Mouse (Mus musculus) lung, postnatal 25 days (tissue): ENCODE data around the gene Prkca.

Experiments used
- DNase-seq: peaks from one replicate; pipeline ENCODE4 v3.0.0; 2022; ENCODE audit warnings: low spot score

Prkca gene

DNA sequence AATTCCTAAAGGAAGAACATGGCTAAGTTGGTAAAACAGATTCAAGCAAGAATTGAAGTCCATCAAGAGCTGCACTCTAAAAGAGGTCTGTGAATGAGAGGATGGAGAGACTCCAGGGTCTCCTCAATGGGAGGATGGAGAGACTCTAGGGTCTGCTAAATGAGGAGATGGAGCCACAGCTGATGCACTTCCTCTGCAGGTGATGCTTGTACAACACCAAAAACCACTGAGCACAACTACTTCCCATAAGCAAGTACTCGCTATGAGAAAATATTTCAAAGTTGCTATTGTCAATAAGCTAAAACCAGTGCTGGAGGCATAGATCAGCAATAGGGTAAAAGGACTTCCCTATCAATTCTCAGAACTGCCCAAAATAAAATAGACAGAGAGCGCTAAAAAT, 137.1 kb downstream of the Prkca start:
- DNase-seq: no peak

DNA sequence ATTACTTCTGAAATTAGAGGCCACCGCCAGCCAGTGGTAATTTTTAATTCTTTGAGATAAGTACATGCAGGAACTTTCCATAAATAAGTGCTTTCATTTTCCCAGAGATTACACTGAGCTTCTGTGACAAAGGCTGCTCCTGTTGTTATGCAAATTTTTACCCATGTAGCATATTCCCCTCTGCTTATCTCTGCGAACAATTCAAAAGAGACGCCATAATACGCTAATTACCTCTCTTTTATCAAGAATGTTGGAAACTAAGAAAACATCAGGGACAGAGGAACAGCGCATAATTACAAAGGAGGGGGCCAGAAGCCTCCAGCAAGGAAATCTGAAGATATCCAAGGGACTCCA, 138.9 kb downstream of the Prkca start:
- no peak for DNase-seq

DNA sequence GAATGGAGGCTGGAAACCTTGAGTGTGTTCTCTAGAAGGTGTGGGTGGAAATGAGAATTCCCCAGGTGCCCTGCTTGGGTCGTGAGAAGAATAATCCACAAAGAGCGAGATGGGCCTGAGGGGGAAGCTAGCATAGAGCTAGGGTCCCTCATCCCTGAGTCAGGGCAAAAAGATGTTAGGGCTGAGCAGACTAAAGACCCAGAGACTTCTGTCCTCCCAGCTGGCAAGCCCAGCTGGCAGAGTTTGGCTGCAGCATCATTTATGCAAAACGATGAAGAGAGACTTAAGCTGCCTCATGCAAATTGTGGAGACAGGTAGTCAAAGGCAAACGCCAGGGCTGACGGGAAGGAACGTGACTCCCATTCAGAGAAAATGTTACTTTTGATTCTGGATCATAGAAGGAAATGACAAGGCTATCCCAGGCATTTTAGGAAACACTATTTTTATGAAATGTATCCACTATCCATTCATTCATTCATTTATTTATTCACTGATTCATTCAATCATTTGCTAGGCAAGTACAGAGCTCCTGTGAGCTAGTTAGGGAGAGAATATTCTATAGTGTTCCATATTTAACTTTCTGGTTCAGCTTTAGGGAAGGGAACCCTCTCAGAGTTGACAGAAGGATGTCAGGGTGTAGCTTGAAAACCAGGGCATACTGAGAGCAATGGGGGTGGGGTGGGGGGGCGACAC, 139.4 kb downstream of the Prkca start:
- no peak for DNase-seq

DNA sequence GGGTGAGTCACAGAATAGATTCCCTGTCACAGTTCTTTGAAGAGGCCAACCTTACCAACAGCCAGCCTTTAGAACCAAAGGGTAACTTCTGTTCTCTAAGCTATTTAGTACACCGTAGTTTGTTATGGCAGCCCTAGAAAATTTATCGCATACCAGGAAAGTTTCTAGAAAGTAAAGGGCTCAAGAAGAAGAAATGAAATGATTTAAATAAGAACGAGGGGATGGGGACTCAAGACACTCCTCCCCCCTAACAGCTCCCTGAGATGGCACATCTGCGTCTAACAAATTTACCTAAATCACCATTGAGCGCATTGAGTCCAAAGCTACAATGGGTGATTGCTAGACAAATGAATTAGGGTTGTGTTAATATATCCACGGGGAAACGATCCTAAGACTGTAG, 140.9 kb downstream of the Prkca start:
- no peak for DNase-seq

DNA sequence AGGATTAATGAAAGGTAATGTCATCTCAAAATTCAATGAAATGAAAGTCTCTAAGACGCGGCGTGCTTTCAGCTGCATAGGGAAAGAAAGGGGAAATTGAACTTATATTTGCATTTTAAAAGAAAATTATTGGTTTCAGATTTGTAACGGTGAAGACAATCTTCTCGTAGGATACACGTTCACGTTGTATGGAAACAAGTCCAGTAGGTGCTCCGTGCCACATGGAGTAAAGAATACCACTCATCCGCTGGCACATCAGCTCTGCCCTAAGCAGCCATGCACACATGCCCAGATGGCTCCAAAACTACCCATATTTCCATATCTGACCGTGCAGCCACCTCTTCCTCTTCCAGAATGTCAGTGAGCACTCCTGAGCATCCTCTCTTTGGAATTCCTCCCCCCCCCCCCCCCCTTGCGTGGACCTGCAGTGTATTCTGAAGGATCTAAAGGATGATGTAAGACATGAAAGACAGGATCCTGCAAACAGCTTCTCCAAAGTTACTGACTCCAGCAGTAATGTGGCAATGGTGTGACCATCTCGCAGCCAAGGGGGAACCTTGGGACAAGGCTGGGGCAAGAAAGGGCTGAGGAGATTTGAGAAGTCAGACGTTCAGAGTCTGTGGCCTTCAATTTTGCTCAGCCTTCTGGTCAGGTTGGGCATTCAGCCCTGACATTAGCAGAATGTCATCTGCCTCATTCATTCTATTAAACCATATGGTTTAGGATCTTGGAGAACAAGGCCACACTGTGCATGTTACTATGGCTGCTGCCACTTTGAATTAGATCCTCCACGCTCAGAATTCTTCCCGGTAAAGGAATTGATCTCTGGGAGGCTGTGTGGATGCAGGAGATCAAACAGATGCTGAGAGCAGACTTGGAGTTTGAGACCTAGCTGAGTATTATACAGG, 142.8 kb downstream of the Prkca start:
- no peak for DNase-seq

DNA sequence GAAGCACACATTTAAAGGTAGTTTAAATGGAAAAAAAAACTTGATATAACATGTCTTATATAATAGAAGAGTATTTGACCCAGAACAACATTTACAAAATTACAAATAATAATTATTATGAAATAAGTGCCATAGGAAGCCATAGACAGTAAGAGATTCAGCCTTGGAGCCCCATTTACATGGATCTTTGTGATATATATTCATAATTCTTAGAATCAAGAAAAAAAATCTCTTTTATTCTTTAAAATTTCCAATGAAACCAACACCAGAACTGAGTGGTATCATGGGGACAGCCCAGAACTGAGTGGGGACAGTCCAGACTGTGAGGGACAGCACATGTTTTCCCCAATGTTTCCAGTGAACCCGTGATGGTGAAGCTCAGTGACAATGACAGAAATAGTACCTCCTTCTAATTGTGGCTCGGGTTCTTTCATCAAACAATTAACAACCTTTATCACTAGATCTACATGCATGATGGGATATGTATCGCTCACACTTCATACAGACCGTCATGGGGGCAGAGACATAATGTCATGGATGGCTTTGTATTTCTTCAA, 144.2 kb downstream of the Prkca start:
- DNase-seq: no peak

DNA sequence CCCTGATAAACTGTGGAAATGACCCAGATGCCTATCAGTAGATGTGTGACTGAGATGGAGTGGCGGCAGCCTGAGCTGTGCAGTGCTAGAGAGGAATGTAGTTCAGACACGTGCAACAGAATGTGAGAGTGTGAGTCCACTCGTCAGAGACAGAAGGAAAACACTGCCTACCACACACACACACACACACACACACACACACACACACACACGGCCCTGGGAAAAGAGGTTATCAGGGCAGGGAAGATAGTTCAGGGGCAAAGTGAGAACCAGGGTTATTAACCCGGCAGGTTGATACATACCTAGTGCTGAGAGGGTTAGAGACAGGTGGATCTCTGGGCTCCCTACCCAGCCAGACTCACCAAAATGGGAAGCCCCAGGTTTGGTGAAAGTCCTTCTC, 145.1 kb downstream of the Prkca start:
- DNase-seq: no peak

DNA sequence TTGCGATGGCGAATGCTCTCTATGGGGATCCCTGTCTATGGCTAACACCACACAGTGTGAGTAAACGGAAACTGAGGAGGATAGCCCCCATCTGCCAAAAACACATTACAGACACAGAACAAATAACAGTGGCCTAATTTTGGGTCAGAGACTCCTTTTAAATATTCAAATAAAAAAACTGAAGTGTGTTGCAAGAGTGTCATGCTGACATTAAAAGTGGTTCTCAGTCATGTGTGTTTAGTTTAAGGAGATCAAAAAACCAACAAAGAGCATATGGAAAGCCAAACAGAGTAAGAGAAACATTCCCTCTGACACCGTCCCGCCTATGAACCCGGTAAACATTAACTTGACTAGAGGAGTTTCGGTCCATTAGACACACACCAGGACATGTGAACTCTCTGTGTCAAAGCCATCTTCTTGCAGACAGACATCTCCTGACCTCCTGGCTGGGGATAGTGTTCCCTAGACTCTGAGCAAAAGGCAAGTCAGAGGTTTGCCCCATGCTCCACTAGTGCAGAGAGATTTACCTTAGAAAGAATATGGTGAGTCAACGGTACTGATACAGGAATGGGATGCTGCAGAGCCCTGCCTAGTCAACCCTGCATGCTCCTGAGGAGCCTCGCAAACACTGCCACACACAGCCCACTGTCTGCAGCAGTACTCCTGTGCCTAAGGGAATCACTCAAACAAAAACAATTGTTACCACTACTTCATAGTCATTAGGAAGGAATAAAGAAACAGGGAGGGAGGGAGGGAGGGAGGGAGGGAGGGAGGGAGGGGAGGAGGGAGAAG, 146.1 kb downstream of the Prkca start:
- DNase-seq: no peak

DNA sequence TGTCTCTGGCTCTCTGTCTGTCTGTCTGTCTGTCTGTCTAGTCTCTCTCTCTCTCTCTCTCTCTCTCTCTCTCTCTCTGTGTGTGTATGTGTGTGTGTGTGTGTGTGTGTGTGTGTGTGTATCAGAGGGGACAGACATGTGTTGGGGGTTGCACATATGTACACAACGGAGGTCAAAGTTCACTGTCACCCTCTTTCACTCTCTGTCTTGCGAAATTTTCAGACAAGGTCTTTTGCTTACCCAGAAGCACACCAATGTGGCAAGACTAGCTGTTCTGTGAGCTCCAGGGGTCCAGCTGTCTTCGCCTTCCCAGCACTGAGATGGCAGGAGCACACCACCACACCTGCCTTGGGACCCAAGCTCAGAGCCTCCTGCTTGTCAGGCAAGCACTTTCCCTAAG, 146.9 kb downstream of the Prkca start:
- DNase-seq: no peak

DNA sequence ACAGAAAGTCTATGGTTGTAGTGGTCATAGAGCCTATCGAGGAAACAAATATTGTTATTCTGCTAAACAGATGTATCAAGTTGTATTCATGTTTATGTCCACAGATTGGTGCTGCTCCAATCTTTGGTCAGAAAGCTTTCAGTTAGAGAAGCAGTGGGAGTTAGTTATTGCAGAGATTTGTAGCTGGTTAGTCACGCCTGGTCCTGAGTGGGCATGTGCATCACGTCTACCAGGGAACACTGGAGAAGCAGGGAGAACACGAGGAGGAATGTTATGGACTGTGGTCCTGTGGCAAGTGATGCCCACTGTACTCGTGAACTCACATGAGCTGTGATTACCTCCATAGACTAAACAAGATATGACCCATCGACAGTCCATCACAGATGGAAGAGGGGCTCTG, 153.4 kb downstream of the Prkca start:
- DNase-seq: no peak

DNA sequence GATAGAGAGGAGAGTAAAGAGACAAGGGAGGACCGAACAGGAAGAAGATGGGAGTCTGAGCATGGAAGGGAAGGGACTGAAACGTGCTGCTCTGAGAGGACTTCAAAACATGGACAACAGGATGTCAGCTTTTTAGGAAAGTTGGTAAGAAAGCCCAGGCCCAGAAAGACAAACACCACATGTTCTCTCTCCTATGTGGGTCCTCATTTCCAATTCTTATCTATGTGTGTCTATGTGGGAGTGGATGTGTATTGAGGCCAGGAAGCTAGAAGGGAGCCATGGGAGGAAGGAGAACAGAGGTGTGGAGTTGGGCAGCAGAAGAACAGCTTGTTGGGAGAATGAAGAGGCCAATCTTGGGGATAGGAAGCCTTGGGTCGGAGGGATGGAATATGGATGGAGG, 154.4 kb downstream of the Prkca start:
- no peak for DNase-seq

DNA sequence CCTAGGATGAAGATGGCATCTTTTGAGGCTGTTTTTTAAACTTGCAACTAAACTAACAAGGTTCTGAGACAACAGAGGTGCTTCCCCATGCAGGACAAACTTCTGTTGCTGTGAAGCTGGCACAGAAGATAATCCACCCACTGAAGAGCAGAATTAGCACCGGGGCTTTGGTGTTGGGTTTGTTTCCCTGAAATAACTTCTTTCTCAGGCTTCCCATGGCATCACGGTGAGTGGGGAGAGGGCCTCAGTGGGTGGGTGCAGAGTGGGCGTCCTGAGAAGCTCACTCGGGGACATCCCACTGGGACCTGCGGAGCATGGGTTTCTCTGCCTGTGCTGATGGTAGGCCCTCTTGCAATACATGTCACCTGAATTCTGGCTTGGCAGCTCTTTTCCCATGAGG, 161.3 kb downstream of the Prkca start:
- no peak for DNase-seq

DNA sequence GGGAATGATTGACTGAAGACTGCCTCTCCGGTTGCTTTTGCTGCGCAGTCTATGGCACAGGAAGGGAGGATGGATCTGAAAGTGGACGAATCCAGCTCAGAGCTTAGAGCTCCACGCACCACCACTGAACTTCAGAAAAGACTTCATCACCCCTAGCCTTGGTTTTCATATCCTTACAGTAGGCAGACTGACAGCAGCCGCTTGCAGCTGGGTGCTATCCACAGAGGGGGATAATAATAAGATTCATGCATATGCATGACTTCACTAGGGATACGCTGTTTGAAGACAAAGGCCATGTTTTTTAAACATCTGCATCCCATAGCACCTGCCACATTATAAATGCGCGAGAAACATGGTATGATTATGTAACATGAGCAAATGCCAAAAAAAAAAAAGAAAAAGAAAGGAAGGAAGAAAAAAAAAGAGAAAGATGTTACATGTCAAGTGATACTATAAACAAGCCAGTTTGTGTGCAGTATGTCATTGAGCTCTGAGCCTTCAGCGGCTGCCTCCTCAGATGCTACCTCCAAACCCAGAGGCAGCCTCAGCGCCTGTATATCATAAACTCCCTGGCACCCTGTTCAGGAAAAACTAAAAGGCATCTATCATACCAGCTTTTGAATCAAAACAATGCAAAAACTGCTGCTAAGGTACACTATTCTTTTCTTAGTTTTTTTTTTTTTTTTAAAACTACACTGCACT, 162.6 kb downstream of the Prkca start:
- DNase-seq: no peak

DNA sequence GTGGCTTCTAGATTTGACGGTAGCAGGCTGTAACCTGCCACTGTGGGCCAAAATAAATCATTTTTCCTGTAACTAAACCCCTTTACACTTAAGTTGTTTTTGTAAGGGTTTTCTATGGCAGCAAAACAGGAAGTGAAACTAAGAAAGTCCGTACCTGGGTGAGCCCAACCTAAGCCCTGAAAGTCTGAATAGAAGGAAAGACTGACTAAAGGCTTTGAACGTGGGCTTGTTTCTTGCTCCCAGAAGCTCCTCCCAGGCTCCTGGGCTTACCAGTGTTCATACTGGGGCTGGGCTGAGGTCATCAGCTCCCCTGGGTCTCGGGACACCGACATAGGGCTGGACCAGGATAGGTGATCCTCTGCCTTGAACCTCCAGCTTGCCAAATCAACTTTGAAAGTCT, 164.9 kb downstream of the Prkca start:
- no peak for DNase-seq

DNA sequence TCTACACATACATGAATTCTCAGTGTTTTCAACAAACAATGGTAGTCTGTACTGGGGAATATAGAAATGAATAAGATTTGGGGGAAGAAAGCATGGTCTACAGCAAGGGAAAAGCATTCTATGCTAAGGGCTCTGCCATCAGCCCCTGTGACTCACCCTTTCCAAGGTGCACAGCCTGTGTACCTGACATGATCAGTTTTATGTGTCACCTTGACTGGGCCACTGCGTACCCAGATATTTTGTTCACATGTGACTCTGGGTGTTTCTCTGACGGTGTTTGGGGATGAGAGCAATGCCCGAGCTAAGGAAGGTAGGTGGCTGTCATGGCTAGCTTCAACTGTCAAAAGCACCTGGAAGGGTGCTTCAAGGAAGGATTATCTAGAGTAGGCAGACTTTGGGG, 165.5 kb downstream of the Prkca start:
- DNase-seq: no peak

DNA sequence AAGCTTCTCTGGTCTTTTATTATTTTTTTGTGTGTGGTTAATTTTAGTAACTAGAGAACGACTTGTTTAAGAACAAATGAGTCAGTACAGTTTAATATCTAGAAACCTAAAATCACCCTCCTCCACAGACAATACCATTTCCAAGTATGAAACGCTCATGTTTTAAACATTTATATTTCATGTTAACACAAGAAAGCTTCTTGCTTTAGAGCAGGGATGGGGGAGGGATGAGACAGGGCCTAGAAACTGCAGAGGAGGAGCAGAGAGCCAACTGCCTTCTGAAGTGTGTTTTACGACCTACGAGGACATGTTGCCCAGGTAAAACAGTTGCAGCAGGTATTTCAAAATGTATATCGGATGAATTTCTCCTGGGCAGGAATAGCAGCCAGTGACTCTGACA, 167.0 kb downstream of the Prkca start:
- no peak for DNase-seq

DNA sequence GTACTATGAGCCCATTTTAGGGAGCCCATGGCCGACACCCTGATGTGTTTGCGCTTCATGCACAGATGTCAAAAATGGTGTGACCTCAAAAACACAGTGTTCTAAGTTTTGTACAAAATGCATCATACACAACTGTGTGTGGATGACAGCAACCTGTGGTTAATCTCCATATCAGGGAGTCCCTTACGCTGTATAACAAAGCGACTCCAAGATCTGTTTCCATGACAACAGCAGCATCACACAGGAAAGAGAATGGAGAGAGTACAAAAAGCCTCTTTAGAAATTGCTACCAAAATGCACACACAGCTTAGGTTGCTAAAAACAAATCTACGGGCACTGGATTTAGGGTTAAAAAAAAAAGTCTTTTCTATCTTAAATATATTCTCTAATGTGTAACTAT, 171.8 kb downstream of the Prkca start:
- DNase-seq: no peak

DNA sequence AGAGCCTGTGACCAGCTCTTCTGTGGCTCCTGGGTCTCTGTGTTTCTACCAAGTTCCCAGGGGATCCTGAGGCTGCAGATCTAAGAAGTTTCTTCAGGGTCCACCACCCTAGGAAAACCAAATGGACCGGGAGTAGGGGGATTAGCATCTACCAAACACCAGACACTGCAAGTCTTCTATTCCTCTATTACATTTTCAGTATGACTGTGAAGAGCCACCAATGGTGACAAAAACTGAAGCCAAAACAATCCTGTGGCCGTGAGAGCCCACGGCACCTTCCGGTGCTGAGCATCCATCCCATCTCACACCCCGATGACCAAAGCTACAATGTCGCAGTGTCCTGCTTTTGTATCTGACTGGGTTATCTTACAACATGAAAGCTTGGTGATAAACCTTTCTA, 172.5 kb downstream of the Prkca start:
- no peak for DNase-seq

DNA sequence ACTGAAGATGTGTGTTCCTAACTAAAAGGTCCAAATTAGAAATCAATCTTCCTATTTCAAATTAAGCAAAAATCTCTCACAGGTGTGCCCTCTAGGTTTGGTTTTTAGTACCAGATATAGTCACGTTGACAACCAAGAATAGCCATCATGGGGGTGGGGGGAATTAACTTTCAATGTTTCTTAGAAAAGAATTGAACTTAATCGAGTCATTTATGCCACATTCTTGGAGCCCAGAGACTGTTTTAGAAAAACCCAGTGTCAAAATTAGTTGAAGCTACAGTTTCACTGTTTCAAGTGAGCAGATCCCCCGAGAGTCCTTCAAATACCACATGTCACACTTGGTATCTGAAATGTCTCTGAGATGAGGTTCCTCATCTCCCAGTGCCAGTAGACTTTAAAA, 173.6 kb downstream of the Prkca start:
- no peak for DNase-seq

DNA sequence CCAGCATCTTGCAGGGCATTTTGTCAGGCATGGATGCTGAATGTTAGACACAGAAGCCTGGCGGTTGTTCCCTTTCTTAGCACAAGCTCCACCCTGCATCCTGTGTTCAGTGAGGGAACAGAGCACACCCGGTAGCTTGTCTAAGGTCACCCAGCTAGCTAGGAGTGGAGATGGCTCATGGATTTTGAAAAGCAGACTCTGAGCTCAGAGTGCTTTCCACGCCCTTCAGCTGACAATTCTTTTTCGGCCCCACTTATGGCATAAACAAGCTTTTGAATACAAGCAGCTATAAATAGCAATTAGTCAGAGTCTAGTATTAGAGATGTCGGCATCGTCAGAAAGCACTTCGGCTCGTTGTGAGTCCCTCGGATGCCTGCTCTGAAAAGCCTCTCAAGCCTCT, 178.0 kb downstream of the Prkca start:
- DNase-seq: peak; percentile 12

DNA sequence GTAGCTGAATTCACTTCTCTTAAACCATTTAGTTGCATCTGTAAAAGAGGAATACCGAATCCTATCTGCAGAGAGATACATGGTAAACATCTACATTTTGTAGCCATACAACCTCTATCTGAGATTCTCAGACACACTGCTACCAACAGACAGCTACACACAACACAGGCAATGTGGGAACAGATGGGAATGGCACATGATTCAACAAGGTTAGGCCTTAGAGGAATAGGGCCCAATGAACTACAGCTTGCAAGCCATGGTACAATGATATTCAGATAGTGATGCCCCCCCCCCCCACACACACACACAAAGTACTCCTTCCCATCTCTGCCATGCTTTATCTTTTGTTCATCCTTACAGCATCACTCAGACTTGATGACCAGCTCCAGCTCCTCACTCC, 181.1 kb downstream of the Prkca start:
- DNase-seq: no peak

DNA sequence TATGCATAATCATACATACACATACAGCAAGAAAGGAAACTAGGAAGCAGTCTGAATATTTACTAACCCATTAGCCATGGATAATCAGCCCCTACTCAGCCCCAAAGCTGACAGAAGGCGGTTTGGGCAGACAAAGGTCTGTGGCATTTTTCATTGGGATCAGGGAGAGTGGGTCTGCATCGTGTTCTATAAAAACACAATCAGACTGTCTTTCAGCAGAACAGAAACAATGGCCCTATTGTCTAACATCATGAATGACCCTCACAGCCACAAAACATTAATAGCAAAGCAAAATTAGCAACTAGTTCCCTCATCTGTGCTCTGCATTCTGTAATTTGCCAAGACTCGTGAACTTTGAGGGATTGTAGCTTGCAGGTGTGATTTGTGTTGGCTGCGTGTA, 181.6 kb downstream of the Prkca start:
- DNase-seq: no peak
